Mouse (Mus musculus): Measurements from ENCODE around the gene Togaram2. TPM values are rescaled to one million over a fixed set of nuclear protein-coding genes. Genes with fewer than 3 reads are reported as not detected.

Gene Togaram2
- total RNA-seq (2023), result not detected

DNA sequence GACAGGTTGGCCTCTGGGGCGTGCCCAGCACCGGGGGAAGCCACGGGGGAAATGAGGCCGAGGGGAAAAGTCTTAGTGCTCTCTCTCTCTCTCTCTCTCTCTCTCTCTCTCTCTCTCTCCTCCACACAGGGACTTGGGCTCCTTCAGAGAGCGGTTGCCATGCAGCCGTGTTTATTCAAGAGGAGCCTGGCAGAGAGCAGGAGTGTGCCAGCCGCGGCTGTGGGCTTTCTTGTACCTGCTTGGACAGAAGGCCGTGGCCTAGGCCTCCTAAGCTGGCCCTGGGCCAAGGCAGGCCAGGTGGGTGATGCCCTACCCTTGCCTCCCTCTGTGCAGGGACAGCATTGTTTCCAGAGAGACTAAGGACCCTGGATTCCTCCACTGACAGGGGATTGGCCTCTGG lies at the start of gene Togaram2:
TSS of gene Togaram2 (plus strand) at position 170 of the 400 bp plus-strand sequence.

DNA sequence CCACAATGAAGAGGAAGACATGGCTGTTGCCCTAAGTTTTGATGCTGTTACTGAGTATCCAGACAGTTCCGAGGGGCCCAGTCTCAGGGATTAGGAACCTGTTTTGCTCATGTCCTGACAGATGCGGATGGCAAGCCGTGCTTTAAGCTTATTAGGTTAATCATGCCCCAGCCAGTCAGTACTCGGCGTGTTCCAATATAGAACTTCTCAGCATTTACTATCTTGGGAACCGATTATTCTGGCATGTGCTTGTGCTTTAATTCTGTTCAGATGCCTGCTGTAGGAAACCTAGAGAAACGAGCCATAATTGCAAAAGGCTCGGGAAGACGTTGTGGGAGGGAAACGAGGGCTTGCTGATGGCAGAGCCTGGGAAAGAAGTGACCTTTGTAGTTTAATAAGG lies 79.8 kb downstream of the Togaram2 start, which contains the start of gene Pcare:
TSS of gene Pcare (minus strand) at position 64 of the 400 bp plus-strand sequence.

GRCm38 (mm10) chr17:71768173-71768572 lies 95.1 kb downstream of the Togaram2 start, which contains the start of gene Clip4:
Clip4 (plus strand) TSS chr17:71768473.

Other genes with a start within 250 kb of the Togaram2 start
- gene Gm4707, start 213.3 kb upstream of the Togaram2 start, total RNA-seq (2023), result 10 to 100 TPM in 1 of 2 experiments, 1 to 10 TPM in 1; 8.0 to 14.5 TPM
- 10 to 100 TPM; 68.7 to 81.9 TPM for gene Smchd1, start 197.9 kb upstream of the Togaram2 start, total RNA-seq (2023)
- gene Ndc80, start 146.4 kb upstream of the Togaram2 start, total RNA-seq (2023), result 10 to 100 TPM; 31.6 to 35.5 TPM
- gene Spdya, start 121.2 kb upstream of the Togaram2 start, total RNA-seq (2023), result under 1 TPM in 1 of 2 experiments, not detected in 1; 0.22 TPM
- gene Wdr43, start 57.4 kb upstream of the Togaram2 start, total RNA-seq (2023), result 10 to 100 TPM; 20.1 to 20.7 TPM
- gene Pcare, start 79.6 kb downstream of the Togaram2 start, total RNA-seq (2023), result not detected
- not detected for gene Clip4, start 95.2 kb downstream of the Togaram2 start, total RNA-seq (2023)